Mouse (Mus musculus): ENCODE results near the gene Has3. TPM values are rescaled to one million over a fixed set of nuclear protein-coding genes. Genes with fewer than 3 reads are reported as not detected.
"Not testable (repeated sequence)": the region's sequence is repeated elsewhere in the genome, so short reads cannot be mapped to it uniquely, and the experiment has no call there.

Has3 gene
- polyA plus RNA-seq, 1 experiment: 3.1 TPM

DNA sequence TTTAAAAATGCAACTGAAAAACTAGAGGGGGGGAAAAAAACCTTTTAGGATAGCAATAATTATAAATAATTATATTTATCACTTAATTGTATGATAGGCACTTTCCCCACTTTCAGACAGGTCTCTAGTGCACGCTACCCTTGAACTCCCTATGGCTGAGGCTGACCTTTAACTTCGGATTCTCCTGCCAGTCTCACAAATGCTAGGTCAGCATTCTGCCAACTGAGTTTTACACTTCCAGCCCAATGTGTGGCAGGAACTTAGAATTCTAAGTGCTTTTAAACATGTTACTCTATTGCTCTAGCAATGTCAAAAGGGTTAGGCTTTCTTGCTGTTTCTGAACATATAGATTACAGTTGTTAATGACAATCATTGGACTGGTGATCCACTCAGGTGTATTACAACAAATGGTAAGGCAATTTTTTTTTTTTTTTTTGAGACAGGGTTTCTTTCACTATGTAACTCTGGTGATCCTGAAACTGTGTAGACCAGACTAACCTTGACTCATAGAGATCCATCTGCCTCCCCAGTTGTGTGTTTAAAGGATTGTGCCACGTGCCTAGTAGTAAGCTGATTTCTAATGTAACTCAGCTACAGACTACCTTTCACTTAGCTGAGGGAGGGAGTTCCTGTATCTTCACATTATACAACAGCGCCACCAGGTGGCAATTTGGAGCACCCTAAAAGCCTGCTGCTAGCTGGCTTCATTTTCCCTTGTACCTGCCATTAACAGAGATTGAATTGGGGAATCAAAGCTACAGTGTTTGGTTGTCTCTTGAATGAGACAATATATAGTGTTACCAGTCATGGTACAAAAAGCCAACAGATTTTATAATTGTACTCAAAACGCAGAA is 17.5 kb downstream of the Has3 start:
- DNase-seq (ENCODE audit: low spot score): no peak

DNA sequence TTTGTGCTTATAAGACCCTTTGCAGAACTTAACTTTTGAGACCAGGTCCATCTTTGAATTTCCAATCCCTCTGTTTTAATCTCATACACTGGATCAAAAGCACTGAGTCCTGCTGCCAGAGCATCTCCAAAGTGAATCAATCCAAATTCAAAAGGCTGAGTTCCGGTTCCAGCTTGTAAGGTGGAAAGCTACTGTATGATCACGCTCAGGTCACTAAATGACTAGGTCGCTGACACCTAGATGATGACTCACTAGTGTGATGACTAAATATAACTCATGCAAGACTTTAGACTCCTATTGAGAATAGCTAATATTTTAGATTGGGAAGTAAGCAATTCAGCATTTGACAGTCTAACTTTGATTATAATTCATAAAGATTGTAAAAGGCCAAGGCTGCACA is 18.8 kb downstream of the Has3 start:
- no peak for DNase-seq (ENCODE audit: low spot score)

DNA sequence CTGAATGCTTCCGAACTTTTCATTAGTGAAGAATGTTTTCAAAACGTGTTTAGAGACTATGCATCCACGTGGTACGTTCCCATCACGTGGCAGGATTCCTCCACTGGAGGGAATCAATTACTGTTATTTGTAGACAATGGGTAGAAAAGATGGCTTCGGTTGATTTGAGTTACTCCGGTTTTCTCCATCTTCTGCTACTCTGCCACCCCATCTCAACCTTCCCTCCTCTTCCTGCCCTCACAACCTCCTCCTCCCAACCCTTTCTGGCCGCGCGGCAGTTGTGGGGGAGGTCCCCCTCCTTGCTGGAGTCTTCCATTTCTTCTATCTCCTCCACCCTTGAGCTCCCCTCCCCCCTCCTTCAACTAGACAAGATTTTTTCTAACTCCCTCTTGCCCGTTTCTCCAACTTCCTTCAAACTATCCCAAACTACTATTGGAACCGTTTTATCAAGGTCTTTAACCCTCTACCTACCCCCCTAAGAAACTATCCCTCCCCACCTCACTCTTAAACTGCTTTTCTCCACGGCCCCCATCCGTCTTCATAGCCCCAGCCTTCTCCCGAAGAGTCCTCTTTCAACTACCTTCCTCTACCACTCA is 22.3 kb downstream of the Has3 start:
- no peak for DNase-seq (ENCODE audit: low spot score)

DNA sequence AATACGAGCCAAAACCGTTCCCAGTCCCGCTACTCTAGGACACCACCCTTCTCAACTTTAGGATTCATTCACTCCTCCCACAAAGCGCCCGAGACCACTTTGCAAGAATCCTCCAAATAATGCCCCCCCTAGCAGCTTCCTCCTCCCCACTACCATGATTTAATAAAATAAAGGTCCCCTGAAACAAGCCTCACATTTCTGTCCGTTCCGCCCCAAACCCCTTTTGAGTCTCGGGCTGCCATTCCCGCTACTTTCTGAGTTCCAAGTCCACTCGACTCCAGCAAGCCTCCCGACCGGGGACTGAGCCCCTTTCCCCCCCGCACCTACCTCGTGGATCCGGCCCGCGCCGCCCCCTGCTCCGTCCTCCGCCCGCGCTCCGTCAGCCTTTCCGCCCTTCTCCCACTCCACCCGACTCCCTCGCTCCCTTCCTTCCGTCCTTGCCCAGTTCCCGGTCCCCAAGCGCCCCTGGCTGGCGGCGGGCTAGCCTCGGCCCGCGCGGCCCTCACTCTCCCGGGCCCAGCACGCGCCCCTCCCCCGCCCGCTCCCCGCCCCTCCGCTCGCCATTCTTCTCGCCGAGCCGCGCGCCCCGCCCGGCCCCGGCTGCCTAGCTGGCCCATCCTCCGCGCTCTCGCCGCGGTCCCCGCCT is 22.9 kb downstream of the Has3 start:
- no peak for DNase-seq (ENCODE audit: low spot score)

DNA sequence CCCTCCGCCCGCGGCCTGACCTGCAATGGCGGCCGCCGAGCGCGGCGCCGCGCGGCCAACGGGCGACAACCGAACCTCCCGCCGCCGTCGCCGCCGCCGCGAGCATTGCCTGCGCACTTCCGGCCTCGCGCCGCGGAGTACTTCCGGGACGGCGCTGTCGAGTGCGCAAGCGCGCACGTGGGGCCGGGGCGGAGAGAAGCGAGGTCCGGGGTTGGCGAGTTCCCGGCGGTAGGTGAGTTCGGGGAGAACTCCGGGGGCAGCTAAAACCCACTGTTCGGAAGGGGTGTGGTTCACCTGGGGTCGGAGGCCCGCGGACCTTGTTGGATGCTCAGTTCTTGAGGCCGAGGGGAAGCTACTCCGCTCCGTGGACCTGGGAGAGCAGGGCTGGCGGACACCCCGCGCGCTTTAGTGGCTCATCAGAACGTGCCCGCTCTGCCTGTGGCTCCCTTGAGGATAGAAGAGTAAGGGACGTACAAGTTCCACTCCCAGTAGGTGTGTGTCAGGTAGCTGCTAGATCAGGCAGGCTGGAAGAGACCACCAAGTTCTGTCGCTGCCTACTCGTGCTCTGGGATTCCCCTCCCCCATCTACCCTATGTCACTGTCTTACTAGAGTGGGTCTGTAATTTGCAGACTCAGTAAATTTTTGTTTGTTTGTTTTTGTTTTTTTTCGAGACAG is 23.6 kb downstream of the Has3 start, which contains the start of gene Utp4:
Gene Utp4, plus strand, starts transcription at position 156 of the 676 bp plus-strand sequence.
- DNase-seq (ENCODE audit: low spot score): peak; percentile 87

DNA sequence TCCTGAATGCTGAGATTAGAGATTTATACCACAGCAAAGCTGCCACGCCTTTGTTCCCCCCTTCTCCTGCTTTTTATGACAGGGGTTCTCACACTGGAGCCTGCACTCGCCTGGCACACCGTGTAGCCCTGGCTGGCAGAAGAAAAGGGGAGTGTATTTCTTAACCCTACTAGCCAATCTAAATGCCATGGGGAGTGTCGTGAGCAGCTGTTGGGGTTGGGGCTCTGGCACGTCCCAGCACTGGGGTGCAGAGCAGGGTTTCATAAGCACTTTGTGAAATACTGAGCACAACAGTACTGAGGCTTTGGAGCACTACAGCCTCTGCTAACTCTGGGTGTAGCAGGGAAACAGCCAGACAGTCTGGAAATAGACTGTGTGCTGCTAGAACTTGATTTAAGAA is 29.4 kb downstream of the Has3 start:
- no peak for DNase-seq (ENCODE audit: low spot score)

DNA sequence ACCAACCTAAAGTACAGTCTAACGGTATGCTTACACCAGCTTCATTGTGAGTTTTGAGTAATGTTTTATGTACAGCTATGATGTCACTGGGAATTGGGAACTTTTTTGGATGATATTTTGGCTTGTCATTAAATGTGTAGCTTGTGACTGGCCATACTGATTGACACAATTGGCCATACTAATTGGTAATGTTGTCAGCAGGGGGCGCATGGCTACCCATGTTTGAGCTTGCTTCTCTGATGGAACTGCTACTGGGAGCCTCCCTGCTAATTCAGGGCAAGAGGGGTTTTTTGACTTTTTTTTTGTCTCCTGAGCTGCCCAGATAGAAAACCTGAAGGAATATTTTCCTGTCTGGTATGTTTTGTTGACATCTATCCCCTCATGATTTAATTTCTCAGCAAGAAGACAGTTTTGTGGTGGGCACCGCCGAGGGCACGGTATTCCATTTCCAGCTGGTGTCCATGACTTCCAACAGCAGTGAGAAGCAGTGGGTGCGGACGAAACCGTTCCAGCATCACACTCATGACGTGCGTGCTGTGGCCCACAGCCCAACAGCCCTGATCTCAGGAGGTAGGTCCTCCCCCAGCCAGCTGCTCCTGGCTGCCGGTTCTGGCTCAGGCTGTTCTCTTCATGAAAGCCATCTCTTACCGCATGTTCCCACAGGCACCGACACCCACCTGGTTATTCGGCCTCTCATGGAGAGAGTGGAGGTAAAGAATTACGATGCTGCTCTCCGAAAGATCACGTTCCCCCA is 35.9 kb downstream of the Has3 start:
- DNase-seq (ENCODE audit: low spot score): no peak

DNA sequence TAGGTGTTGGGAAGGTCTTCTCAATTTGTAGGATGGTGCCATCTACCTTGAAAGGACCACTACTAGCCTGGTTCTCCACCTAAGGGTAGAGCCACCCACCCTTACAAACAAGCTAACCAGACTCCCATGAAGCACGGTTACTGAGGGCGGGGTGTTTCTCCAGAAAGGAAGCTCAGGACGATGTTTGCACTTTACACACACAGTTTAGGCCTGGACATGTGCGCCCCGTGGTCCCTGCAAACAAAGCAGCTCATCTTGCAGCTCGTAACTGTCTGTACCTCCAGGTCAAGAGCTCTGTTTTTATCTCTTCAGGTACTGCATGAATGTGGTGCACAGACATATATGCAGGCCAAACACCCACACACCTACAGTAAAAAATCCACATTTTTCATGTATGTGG is 36.6 kb downstream of the Has3 start:
- DNase-seq (ENCODE audit: low spot score): no peak

DNA sequence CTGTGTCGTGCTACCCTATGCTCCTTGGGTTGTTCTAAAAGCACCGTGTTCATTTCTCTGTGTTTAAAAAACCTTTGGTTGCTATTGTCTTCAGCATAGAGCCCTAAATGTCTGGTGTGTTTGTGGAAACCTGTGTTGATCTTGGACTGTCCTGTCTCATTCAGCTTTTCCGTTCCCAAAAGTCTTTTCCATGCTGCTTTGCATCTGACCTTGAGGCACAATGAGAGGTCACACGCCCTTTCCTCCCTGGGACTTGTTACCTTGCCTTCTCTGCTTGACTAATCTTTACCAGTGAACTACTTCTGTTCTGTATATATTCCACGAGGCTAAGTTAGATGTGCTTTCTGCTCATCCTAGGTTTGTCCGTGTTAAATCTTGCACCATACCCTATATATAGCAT is 37.4 kb downstream of the Has3 start:
- DNase-seq (ENCODE audit: low spot score): no peak

DNA sequence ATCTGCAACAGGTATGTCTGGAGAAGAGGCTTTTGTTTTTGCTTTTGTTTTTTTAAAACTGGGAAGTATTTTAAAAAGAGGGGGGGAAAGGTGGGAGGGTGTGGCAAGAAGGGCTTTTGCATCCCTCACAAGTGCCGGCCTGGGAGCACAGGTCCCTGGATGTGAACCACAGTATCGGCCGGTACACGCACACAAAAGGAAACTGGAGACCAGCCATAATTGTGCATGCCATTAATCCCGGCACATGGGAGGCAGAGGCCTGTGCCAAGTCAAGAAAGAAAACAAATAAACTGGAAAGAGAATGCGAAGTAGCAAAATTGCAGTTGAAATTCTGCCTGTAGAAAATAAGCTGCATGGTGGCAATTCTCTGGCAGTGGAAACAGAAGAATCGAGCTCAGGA is 38.2 kb downstream of the Has3 start:
- no peak for DNase-seq (ENCODE audit: low spot score)

DNA sequence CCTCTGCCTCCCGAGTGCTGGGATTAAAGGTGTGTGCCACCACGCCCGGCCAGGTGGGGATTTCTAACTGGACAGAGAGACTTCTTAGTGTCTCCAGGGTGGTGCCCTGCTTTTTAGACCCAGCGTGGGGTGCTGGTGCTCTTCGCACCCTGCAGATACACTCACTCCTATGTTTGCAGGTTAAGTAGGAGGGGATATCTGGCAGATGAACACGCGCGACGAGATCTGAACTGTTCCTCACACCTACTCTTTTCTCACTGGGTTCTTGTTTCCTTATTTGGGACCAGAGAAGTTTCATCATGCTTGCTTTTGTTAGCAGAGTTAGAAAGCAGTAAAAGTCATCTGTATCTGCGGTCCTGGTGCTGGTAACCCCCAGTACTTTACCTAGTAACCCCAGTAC is 43.6 kb downstream of the Has3 start:
- DNase-seq (ENCODE audit: low spot score): no peak

DNA sequence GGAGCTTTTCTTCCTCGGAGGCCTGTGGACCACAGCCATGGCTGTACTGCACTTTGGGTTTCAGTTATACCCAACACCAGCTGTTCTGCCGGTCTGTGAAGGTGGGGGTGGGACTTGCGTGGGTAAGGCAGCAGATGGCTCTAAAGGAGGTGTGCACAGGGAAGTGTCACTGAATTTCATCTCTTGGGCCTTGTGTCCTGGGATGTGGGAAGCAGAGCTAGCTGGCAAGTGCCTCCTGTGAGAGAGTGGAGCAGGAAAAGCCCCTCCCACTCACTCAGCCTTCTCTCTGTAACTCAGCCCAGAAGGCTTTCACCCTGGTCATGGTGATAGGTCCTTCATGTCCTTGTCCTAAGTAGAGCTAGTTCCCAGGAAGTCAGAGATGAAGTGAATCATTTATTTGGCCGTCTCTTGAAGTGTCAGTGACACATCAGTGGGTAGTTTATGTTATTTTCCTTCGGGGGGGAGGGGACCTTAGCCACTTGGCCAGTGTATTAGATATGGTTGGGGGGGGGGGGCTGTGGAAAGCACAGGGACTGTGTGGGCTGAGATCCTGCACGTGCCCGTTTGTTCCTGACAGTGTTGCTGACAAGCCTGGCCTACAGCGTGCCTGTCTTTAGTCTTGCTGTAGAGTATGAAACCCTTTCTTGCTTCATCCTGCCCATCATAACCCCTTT is 49.8 kb downstream of the Has3 start:
- DNase-seq (ENCODE audit: low spot score): no peak

DNA sequence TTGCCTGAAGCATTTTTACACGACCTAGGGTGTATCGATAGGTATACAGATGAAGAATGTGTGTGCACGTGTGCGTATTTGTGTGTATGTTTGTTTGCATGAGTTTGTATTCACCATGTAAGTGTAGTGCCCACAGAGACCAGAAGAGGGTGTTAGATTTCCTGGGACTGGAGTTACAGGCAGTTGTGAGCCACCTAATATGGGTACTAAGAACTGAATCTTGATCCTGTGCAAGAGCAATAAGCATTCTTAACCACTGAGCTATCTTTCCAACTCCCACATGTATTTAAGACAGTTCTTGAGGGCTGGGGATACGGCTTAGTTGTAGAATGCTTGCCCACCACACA is 50.3 kb downstream of the Has3 start:
- no peak for DNase-seq (ENCODE audit: low spot score)

DNA sequence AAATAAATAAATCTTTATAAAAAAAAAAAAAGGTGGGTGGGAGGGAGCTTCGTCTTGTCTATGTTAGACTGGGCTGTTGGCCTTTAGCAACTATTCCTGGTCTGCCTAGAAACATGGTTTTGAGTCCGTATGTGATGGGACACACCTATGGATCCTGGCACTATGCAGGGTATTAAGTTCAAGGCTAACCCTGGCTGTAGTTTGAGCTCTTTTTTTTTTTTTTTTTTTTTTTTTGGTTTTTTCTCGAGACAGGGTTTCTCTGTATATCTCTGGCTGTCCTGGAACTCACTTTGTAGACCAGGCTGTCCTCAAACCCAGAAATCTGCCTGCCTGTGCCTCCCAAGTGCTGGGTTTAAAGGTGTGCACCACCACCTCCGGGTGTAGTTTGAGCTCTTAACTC is 54.0 kb downstream of the Has3 start:
- DNase-seq (ENCODE audit: low spot score): no peak

DNA sequence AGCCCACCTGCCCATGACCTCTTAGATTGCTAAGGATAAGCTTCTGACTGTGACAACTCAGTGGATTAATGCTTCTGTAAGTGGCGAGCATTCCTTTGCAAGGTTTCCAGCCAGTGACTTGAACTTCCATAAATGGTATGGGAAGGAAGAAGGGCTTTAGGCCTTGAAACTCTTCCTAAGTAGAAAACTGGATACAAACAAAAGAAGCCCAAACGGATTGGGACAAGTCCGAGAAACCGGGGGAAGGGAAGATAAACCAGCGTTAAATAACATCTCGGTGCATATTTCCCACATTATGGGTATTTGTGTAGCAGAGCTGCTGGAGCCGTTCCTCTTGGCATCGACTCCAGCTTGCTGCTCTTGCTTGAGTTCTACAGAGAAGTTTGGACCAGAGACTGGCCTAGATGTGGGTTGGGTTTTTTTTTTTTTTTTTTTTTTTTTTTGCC is 54.9 kb downstream of the Has3 start:
- no peak for DNase-seq (ENCODE audit: low spot score)

DNA sequence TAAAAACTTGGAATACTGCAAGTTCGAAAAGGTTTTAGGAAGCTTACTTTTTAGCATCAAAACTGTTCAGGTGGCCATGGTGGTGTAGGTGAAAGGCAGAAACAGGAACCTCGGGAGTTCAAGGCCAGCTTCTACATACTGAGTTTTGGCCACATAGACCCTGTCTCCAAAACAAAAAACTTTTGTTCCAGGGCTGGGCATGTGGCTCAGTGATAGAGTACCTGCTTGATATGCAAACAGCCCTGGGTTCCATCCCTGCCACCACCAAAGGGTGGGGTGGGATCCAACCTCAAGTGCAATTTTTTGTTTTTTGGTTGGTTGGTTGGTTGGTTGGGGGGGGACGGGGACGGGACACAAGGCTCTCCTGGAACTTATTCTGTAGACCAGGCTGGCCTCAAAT is 55.4 kb downstream of the Has3 start:
- no peak for DNase-seq (ENCODE audit: low spot score)

DNA sequence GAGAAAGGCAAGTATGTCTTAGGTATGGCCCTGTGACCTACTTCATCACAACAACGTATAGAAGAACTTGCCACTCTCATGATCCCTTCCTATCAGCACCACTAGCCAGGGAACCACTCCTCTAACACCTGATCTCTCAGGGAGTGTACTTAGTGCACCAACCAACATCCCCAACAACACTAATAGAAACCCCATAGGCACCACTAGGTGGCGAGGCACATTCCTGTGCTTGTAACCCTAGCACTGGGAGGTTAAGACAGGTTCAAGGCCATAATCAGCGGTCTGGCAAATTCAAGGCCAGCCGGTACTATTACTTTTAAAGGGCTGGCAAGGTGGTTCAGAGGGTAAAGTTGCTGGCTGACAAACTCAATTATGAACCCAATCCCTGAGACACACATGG is 57.2 kb downstream of the Has3 start:
- DNase-seq (ENCODE audit: low spot score): no peak

DNA sequence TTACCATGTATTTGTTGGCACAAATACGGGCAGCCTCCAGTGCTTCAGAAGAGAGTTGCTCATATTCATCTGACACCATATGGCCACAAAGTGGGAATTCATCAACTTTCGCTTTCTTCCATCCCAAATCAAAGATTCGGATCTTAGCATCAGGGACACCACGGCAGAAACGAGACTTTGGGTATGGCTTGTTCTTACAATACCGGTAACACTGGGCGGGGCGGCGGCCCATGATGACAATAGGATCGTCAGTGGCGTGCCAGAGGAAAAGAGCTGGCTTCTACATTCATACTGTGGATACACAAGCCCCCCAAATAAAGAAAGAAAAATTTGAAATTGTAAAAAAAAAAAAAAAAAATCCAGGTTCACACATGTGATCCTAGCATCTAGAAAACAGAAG is 58.1 kb downstream of the Has3 start:
- DNase-seq (ENCODE audit: low spot score): not testable (repeated sequence)

DNA sequence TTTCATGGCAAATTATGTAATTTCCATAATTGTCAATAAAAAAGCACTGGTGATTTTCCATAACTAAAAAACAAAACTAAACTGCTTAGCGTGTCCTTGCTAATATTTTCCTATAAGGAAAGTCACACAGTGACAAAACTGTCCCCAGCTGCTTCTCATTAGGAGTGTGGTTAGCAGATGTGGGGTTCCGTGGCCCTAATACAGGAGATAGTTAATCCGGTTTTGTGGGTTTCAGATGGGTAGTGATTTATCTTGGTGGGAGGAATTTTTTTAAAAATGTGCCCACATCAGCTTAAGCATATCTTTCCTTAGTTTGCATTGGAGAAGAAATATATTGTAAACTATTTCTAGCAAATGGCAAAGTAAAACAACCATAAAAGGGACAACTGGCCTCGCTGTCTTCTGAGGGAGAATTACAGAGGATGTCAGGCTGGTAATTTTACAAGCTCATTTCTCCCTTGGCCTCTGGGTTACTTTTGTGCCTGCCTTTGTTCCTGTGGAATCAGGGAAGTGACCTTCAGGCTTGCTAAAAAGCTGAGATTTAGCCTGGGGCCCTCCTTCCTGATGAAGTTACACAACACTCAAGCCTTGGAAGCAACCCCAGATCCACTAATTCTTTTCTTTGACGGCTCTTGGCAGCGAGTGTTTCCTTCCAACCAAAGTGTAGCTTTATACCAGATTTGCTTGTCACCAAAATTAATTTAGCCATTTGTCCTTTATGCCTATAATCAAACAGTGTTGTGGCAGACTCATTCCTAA is 59.3 kb downstream of the Has3 start:
- no peak for DNase-seq (ENCODE audit: low spot score)

DNA sequence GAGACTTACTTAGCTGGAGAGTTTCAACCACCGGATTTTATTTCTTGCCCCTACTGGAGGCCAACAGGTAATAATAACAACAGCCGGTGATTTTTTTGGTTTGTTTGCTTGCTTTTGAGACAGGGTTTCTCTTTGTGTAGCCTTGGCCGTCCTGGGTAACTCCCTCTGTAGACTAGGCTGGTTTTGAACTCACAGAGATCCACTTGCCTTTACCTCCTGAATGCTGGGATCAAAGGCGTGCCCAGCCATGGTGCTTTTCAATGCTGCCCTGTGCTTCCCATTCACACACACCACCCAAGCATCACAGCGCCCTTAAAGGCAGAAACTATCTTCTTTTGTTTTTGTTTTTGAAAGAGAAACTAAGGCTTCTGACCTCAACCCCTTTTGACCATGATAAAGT is 59.9 kb downstream of the Has3 start:
- DNase-seq (ENCODE audit: low spot score): no peak

All from urinary bladder, adult 2 months (tissue).